ENCODE assay signal across 18 mouse cellular contexts in the genomic region with DNA sequence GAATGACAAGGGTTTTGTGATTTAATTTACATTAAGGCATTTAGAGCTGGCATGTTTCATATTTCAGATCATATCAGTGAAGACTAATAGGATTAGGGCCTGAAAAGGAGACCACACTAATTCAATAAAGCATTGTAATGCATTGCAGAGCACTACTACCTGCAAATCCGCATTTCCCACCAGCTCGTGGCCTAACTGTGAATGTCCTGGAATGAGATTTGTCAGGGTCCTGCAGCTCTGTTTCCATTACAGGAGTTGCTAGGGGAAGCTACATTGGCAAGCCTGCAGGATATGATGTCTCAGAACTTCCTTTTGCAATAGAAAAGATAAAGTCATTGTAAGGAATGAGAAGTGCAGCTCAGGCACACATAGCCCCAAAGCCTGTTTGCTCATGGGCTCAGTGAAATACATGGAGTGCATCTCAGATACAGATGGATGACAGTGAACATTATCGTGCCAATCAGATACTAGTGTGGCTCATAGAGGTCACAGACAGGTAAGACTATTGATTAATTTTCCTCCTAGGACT.
"Had no signal": no experiment of that assay in that cellular context is flagged by ENCODE, and none has a peak within 500 bp of the region (broad histone marks: within the 10 kb centered on the region; RNA-seq: fewer than 3 reads in every experiment).

No protein-coding gene starts in this region.

- H3K4me1 ChIP-seq: liver, embryonic 13.5 days; midbrain, embryonic 12.5 days; neural tube, embryonic 13.5 days; stomach, embryonic 15.5 days had no signal

- H3K4me3 ChIP-seq: layer of hippocampus, adult 2 months; liver, embryonic 13.5 days; midbrain, embryonic 12.5 days; myocyte; neural tube, embryonic 13.5 days; stomach, embryonic 15.5 days had no signal

- ATAC-seq: midbrain, embryonic 16.5 days had no signal

- DNase-seq: kidney, adult 2 months; kidney, postnatal 25 days; layer of hippocampus, adult 9-11 months; liver, embryonic 13.5 days; lung, adult 2 months; lung, postnatal 14 days; retina, postnatal 1 day; right cerebral cortex, postnatal 25 days; spleen, adult 18-20 months; thymus, postnatal 36 days had no signal

- H3K9ac ChIP-seq: liver, embryonic 13.5 days; midbrain, embryonic 12.5 days; neural tube, embryonic 13.5 days; stomach, embryonic 15.5 days had no signal

- H3K27ac ChIP-seq: kidney, postnatal 0 days; layer of hippocampus, adult 2 months; liver, embryonic 13.5 days; macrophage; midbrain, embryonic 12.5 days; neural tube, embryonic 13.5 days; stomach, embryonic 15.5 days had no signal

- H3K27me3 ChIP-seq: liver, embryonic 13.5 days; midbrain, embryonic 12.5 days; neural tube, embryonic 13.5 days; stomach, embryonic 15.5 days had no signal

- H3K9me3 ChIP-seq: liver, embryonic 13.5 days; midbrain, embryonic 12.5 days; neural tube, embryonic 13.5 days; stomach, embryonic 15.5 days had no signal

- H3K36me3 ChIP-seq: liver, embryonic 13.5 days; midbrain, embryonic 12.5 days; neural tube, embryonic 13.5 days; stomach, embryonic 15.5 days had no signal

- H3K4me2 ChIP-seq: liver, embryonic 13.5 days; midbrain, embryonic 12.5 days; neural tube, embryonic 13.5 days; stomach, embryonic 15.5 days had no signal
